Mouse (Mus musculus) limb, embryonic 13.5 days (tissue): ENCODE data around the gene Agtr1a. TPM values are rescaled to one million over a fixed set of nuclear protein-coding genes. Genes with fewer than 3 reads are reported as not detected.

Source experiments
- ATAC-seq: fragments of 200-750 bp; cut with Nextera tagmentation; 2 replicates; pipeline ENCODE4 v1.8.0; 2017; ENCODE audit warnings: low read depth, moderate number of reproducible peaks, moderate TSS enrichment; ENCODE audit not compliant: low FRiP score
- H3K27ac ChIP-seq: fragments of 300-500 bp; sonication (generic); 2 replicates; pipeline ENCODE4 v1.5.1; 2015; ENCODE audit warnings: inconsistent platforms, mild to moderate bottlenecking, moderate library complexity
- H3K27me3 ChIP-seq: fragments of 300-500 bp; sonication (generic); 2 replicates; pipeline ENCODE4 v1.6.1; 2015; ENCODE audit warnings: mild to moderate bottlenecking, inconsistent platforms
- H3K36me3 ChIP-seq: fragments of 300-500 bp; sonication (generic); 2 replicates; pipeline ENCODE4 v1.6.1; 2015; ENCODE audit warnings: inconsistent platforms, mild to moderate bottlenecking, moderate library complexity
- H3K4me1 ChIP-seq: fragments of 300-500 bp; sonication (generic); 2 replicates; pipeline ENCODE4 v1.6.1; 2015; ENCODE audit warnings: inconsistent platforms
- H3K4me2 ChIP-seq: fragments of 300-500 bp; sonication (generic); replicated peaks from 2 replicates; pipeline ENCODE4 v1.6.1; 2015; ENCODE audit warnings: inconsistent platforms, mild to moderate bottlenecking, moderate library complexity
- H3K4me3 ChIP-seq: fragments of 300-500 bp; sonication (generic); 2 replicates; pipeline ENCODE4 v1.5.1; 2015; ENCODE audit warnings: moderate library complexity, mild to moderate bottlenecking, inconsistent platforms
- H3K9ac ChIP-seq: fragments of 300-500 bp; sonication (generic); 2 replicates; pipeline ENCODE4 v1.6.1; 2015; ENCODE audit warnings: mild to moderate bottlenecking, inconsistent platforms
- H3K9me3 ChIP-seq: fragments of 300-500 bp; sonication (generic); 2 replicates; pipeline ENCODE4 v1.6.1; 2016; ENCODE audit warnings: inconsistent platforms
- WGBS: fragments of 180-500 bp; shearing (Covaris S2); methylation state at CpG from one replicate; pipeline ENCODE4 v1.1.7; 2015; 5-methylcytosine and 5-hydroxymethylcytosine counted together
- polyA plus RNA-seq: library from polyadenylated mRNA; unstranded; fragments of >200 nt; fragmentation: Nextera tagmentation; extraction: Ambion mirVana; gene quantifications from 2 replicates; pipeline ENCODE4 v1.2.1, GENCODE M21; 2015

Agtr1a gene
- 4.1 and 6.1 TPM in 2 replicates for polyA plus RNA-seq

DNA sequence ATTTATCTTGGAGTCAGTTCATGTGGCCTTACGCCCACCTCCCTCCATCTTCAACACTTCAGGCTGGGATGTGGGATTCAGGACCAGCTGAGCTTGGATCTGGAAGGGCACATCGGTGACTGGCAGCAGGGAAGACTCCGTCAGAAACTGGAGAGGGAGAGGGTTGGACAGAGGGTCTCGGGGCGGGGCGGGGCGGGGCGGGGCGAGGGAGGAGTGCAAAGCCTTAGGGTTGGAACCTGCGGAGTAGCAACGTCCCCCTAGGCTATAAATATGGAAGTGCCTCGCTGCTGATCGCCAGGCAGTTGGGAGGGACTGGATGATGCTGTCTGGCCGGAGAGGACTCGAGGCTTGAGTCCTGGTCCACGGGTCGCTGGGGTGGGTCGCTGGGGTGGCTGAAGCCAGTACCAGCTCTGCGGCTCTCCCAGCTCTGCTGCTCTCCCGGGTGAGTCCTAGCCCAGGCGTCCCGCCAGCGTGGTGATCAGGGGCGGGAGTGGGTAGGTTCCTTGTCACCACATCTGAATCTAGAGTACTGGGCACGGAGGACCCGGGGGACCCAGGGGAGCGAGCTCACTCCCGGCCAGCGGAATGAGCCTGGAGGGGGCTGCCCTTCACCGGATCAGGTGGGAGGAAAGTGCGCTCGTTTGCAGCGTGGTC is at the start of gene Agtr1a:
Agtr1a (plus strand) TSS at position 294 of the 654 bp plus-strand sequence.
- Histone ChIP-seq H3K4me3 (peak within 1 kb of the TSS; percentile 58), H3K27me3 (peaks cover 20% of the 10 kb centered on the region), H3K9ac (peak within 1 kb of the TSS; percentile 69), H3K4me1 (peaks cover 7% of the 10 kb centered on the region), H3K4me2 (peak within 1 kb of the TSS; percentile 94), H3K9me3 (no peaks in the 10 kb centered on the region), H3K36me3 (no peaks in the 10 kb centered on the region), H3K27ac (no peak within 1 kb of the TSS)
- ATAC-seq = peak; percentile 92
- WGBS = 2% methylated on average over 33 of the region's 33 CpGs

DNA sequence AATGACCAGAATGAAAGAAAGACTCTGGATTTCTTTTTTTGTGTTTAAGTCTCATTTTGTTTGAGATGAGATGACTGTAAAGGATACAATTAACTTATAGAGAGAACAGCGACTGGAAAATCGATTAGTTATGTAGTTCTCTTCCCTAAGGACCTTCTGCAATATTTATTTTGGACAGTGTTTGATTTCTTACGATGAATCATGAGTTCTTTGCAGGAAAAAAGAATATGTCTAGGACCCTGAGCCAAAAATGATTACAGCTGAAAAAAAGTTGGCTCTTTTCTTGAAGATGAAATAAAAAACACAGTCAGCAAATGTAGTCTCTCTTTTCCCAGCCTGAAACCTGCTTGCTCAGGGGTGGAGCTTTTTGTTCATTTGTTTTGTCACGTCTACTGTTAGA is 26.0 kb upstream of the Agtr1a start:
- no peak for ATAC-seq
- Histone ChIP-seq H3K4me3 (no peak overlapping the region), H3K27me3 (no peaks in the 10 kb centered on the region), H3K9me3 (no peaks in the 10 kb centered on the region), H3K4me1 (no peaks in the 10 kb centered on the region), H3K36me3 (no peaks in the 10 kb centered on the region), H3K27ac (no peak overlapping the region), H3K9ac (no peak overlapping the region), H3K4me2 (no peak overlapping the region)
- WGBS = 76% methylated on average over 4 of the region's 4 CpGs

DNA sequence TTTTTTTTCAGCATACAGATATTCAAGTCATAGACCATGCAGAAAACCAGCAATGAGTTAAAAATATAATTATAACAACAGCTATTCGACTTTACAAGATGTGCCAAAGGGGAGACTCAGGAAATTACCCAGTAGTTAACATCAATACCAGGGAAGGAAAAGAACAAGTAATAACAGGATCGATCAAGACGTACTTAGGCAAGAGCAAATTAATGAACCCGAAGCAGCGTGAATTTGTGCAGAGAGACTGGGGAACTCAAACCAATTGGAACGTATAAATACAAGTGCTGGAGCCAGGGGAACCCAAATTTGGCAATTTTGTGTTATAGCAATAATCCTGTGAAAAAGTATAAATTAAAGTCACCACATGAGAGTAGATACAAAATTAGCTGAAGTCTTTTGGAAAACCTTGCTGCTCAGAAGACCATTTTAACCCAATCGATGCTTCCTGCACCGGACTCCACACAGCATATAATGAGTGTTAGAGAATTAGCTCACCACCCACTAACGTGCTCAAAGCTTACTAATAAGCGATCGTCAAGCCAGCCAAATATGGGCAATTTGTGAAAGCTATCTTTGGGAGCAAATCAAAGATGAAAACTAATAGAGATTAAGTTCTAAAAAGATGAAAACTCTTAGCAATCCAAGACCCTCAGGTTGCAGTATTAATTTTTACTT is 11.4 kb upstream of the Agtr1a start:
- Histone ChIP-seq H3K4me3 (no peak overlapping the region), H3K36me3 (no peaks in the 10 kb centered on the region), H3K27ac (no peak overlapping the region), H3K4me1 (no peaks in the 10 kb centered on the region), H3K9me3 (no peaks in the 10 kb centered on the region), H3K4me2 (no peak overlapping the region), H3K27me3 (no peaks in the 10 kb centered on the region), H3K9ac (no peak overlapping the region)
- 63% methylated on average over 11 of the region's 11 CpGs for WGBS
- ATAC-seq = no peak

DNA sequence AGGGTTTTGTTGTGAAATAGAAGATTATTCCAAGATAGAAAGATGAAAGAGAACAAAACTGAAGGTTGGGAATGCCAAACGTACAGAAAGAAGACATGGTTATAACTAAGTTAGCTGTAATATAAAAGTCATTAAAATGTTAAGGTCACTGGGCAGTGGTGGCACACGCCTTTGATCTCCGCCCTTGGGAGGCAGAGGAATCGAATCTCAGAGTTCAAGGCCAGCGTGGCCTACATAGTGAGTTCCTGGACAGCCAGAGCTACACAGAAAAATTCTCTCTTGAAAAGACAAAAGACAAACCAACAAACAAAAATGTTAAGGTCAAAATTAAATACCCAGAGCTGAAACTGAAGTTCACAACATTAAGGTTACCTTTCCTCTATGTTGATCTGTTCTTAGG is 5.2 kb upstream of the Agtr1a start:
- Histone ChIP-seq H3K9me3 (no peaks in the 10 kb centered on the region), H3K4me2 (no peak overlapping the region), H3K27me3 (peaks cover 5% of the 10 kb centered on the region; the same call in 1 of the 2 replicates), H3K4me1 (no peaks in the 10 kb centered on the region), H3K27ac (no peak overlapping the region), H3K9ac (no peak overlapping the region), H3K4me3 (no peak overlapping the region), H3K36me3 (no peaks in the 10 kb centered on the region)
- WGBS = 71% methylated on average over 5 of the region's 5 CpGs
- no peak for ATAC-seq

DNA sequence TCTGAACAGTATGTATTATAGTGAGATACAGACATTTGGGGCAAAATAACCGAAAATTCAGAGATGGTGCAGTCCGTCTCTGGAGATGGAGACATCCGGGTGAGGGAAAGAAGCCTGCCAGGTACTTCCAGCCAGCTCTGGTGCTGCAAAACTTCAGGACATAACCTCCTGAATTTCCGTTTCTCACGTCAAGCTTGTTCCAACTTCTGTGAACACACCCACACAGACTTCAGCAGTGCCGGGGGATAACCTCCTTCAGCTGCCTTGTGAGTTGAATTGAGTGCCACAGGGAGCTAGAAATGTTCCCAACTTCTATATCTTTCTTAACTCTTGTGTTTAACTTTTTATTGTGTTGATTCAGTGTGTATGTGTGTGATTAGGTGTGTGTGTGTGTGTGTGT is 4.4 kb upstream of the Agtr1a start:
- H3K9ac ChIP-seq = no peak overlapping the region
- H3K4me2 ChIP-seq = no peak overlapping the region
- no peak overlapping the region for H3K27ac ChIP-seq
- peaks cover 5% of the 10 kb centered on the region; the same call in 1 of the 2 replicates for H3K27me3 ChIP-seq
- peaks cover 4% of the 10 kb centered on the region for H3K4me1 ChIP-seq
- 75% methylated on average over 6 of the region's 6 CpGs for WGBS
- H3K4me3 ChIP-seq = no peak overlapping the region
- H3K36me3 ChIP-seq = no peaks in the 10 kb centered on the region
- no peak for ATAC-seq
- H3K9me3 ChIP-seq = no peaks in the 10 kb centered on the region

DNA sequence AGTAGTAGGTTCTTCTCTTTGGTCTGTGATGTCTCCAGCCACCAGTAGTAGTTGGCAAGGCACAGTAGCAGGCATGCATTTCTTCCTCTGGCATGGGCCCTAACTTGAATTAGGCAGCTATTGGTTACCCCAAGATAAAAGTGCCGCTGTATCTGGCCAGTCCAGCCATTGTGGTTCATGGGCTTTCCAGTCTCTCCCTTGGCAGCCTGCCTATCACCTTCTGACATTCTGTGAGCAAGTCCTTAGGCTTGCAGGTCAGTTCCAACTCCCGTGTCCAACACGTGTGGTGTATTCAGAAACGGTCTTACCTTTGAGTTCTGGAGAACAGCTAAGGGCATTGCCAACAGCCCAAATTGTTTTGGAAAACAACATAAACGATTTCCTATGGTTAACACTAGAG is 3.7 kb upstream of the Agtr1a start:
- Histone ChIP-seq H3K4me3 (no peak overlapping the region), H3K36me3 (no peaks in the 10 kb centered on the region), H3K9me3 (no peaks in the 10 kb centered on the region), H3K9ac (no peak overlapping the region), H3K4me2 (no peak overlapping the region), H3K4me1 (peaks cover 7% of the 10 kb centered on the region), H3K27ac (no peak overlapping the region), H3K27me3 (peaks cover 11% of the 10 kb centered on the region)
- no peak for ATAC-seq
- WGBS = 85% methylated on average over 5 of the region's 5 CpGs

DNA sequence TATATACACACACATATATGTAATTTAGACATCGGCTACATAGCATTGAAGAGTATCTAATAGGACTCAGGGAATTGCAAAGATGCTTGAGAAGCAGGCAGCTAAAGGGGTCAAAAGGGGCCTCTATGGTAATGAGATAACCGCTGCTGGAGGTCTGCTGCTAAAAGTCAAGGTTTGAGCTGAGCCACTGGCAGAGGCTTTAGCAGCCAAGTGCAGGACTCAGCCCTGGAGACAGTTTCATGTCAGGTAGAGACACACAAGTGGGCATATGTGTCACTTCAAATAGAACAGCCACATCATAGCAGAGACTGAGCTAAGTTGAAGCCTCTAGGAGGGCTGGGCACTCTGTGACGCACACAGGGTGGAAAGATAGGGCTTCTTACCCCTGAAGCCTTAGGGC is 1.6 kb upstream of the Agtr1a start:
- no peak for ATAC-seq
- peaks cover 7% of the 10 kb centered on the region for H3K4me1 ChIP-seq
- no peak overlapping the region for H3K27ac ChIP-seq
- H3K4me3 ChIP-seq = no peak overlapping the region
- WGBS = 68% methylated on average over 3 of the region's 3 CpGs
- H3K36me3 ChIP-seq = no peaks in the 10 kb centered on the region
- no peak overlapping the region for H3K9ac ChIP-seq
- H3K27me3 ChIP-seq = peaks cover 20% of the 10 kb centered on the region
- no peaks in the 10 kb centered on the region for H3K9me3 ChIP-seq
- H3K4me2 ChIP-seq = no peak overlapping the region

DNA sequence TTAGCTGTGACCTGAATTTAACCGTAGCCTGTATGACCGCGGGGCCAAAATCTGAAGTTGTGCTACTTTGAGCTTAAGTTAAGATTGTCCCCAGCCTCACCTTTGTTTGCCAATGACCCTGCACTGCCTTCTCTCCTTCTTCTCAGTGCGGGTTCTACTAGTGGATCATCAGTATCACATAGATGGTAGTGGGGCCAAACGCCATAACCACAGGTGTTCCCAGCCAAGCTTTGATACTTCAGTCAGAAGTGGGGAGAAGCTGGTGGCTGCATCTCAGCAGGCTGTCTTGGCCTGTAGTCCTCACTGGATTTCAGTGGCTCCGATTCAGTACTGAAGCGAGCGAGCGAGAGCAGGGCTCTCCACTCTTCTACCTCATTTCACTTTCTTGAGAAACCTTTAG is 672 bp downstream of the Agtr1a start:
- no peak overlapping the region for H3K27ac ChIP-seq
- peak overlapping the region; percentile 69 for H3K9ac ChIP-seq
- H3K4me1 ChIP-seq = peaks cover 7% of the 10 kb centered on the region
- WGBS = 35% methylated on average over 9 of the region's 9 CpGs
- peaks cover 26% of the 10 kb centered on the region for H3K27me3 ChIP-seq
- ATAC-seq = no peak
- no peaks in the 10 kb centered on the region for H3K36me3 ChIP-seq
- no peaks in the 10 kb centered on the region for H3K9me3 ChIP-seq
- peak overlapping the region; percentile 58 for H3K4me3 ChIP-seq
- peak overlapping the region; percentile 94 for H3K4me2 ChIP-seq

DNA sequence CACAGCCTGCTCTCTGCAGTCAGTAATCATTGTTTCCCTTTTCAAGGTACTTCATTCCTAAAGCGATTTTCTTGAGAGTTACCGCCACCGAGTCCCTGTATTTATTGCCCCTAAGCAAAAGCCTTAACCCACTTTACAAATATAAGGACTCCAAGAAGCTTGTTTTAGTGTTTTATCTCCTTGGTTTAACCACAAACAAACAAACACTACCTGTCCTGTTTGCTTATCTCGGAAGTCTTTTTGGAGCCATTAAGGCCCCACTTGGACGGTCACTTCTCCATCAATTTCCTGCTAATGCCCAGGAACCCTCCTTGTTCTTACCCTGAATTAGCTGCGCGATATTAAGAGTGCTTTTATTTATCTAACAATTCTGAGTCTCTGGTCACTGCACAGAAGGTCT is 1.4 kb downstream of the Agtr1a start:
- ATAC-seq = no peak
- 61% methylated on average over 7 of the region's 7 CpGs for WGBS
- Histone ChIP-seq H3K9me3 (no peaks in the 10 kb centered on the region), H3K9ac (no peak overlapping the region), H3K27me3 (peaks cover 26% of the 10 kb centered on the region), H3K4me3 (0 out of 2 replicates have a peak overlapping the region, but pooled peaks have one; percentile 58), H3K36me3 (no peaks in the 10 kb centered on the region), H3K27ac (no peak overlapping the region), H3K4me2 (peak overlapping the region; percentile 94), H3K4me1 (peaks cover 11% of the 10 kb centered on the region)

DNA sequence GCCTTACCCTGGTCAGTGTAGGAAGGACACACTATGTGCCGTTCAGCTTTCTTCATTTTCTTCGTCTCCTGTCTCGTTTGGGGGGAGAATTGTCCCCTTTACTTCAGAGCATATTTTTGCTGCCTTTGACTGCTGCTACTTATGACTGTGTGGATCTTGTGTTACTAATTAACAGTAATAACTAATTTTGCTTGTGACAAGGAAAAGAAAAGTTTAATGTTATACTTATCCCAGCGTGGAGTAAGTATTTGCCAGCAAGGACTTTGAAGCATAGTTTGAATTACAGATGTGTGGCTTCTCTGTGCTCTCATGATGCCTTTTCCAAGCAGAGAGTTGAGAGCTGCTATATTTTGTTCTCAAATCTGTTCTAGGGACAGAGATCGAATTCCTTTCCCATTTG is 2.3 kb downstream of the Agtr1a start:
- peaks cover 26% of the 10 kb centered on the region for H3K27me3 ChIP-seq
- no peaks in the 10 kb centered on the region for H3K36me3 ChIP-seq
- H3K27ac ChIP-seq = no peak overlapping the region
- no peak overlapping the region for H3K4me3 ChIP-seq
- H3K9me3 ChIP-seq = no peaks in the 10 kb centered on the region
- ATAC-seq = no peak
- WGBS = 77% methylated on average over 5 of the region's 5 CpGs
- peaks cover 11% of the 10 kb centered on the region for H3K4me1 ChIP-seq
- no peak overlapping the region for H3K4me2 ChIP-seq
- H3K9ac ChIP-seq = no peak overlapping the region

DNA sequence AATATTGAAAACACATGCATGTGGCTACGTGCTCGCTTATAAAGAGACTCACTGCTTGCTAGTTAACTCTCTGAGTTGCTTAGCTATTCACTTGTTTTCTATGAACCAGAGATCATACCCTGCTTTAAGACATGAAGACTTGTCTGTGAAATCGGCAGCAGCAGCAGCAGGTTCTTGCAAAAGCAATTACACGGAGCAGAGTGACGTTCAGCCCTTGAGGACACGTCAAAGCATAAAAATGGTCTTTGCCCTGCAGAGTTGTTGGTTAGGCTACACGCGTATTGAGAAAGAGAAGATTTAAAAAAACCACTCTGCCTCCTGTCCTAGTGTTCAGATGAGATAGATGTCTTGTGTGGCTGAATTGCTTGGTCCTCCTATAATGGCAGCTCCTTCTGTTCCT is 3.7 kb downstream of the Agtr1a start:
- no peak for ATAC-seq
- Histone ChIP-seq H3K9me3 (no peaks in the 10 kb centered on the region), H3K36me3 (no peaks in the 10 kb centered on the region), H3K4me1 (peaks cover 11% of the 10 kb centered on the region), H3K27me3 (peaks cover 21% of the 10 kb centered on the region), H3K4me2 (no peak overlapping the region), H3K4me3 (no peak overlapping the region), H3K27ac (no peak overlapping the region), H3K9ac (no peak overlapping the region)
- WGBS = 46% methylated on average over 8 of the region's 8 CpGs

DNA sequence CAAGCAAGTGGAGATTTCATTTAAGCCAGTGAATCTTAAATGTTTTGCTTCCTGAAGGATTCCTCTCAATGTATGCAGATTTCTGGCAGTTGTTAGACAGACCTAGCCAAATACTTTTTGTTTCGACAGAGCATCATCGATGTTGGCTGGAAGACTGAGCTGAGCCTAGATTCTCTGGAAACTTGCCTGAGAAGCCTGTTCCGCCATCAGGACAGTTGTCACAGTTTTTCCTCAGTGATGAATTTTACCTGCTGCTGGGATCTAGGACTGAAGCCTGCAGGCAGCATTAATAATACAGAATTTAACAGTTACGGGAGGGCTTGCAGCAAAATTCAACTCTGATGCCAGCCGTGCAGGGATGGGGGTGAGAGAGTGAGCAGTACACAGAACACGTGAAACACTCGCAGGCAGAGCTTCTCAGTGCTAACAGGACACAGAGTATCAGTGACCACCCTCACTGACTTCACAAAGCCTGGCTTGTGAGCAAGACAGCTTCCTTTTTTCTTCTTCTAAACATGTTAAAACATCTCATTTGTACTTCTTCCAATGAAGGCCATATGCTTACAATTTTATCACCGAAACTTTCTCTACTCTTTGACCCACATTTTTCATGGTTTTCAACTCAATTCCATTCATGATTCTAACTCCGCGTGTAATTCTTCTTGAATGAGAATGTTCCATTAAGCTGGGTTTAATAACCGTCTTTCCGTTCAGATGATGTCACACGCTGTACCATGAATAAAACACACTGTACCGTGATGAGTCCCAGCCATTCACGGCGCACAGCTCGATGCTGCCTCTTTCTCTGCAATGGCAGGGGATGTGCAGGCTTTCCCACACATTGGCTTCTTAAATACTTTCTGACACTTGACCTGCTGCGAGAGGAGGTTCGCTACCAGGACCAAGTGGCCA is 6.0 kb downstream of the Agtr1a start:
- Histone ChIP-seq H3K36me3 (no peaks in the 10 kb centered on the region), H3K4me1 (peaks cover 4% of the 10 kb centered on the region; the same call in 1 of the 2 replicates), H3K27me3 (peaks cover 17% of the 10 kb centered on the region; the same call in 1 of the 2 replicates), H3K4me3 (no peak overlapping the region), H3K9ac (0 out of 2 replicates have a peak overlapping the region, but pooled peaks have one; percentile 25), H3K4me2 (no peak overlapping the region), H3K9me3 (no peaks in the 10 kb centered on the region), H3K27ac (no peak overlapping the region)
- no peak for ATAC-seq
- WGBS = 73% methylated on average over 19 of the region's 19 CpGs
